9 mouse cellular contexts compared by ENCODE assay signal in genomic region chr12:85848164-85848958, GRCm38 (mm10). TPM values are rescaled to one million over a fixed set of nuclear protein-coding genes. Genes with fewer than 3 reads are reported as not detected.
DNase-seq lines count a peak whose midpoint lies in the region; ATAC-seq and TF ChIP-seq lines count a peak whose summit lies in the region.
"Had no signal": no experiment of that assay in that cellular context is flagged by ENCODE, and none has a peak within 500 bp of the region (broad histone marks: within the 10 kb centered on the region; RNA-seq: fewer than 3 reads in every experiment).

No protein-coding gene starts in this region.

- no peaks in the 10 kb centered on the region for H3K4me1 ChIP-seq in liver, embryonic 12.5 days
- H3K4me1 ChIP-seq in ES-E14 (ENCODE audit: control insufficient read depth in 2 of 2, insufficient read depth in 2 of 2, low read length in 2 of 2, poor library complexity in 1 of 2): no peaks in the 10 kb centered on the region; a peak in 1 of 4 replicates
- H3K4me1 ChIP-seq in cortical plate, adult 2 months (ENCODE audit: control insufficient read depth, insufficient read depth, low read length): no peaks in the 10 kb centered on the region
- no peaks in the 10 kb centered on the region for H3K4me1 ChIP-seq in heart, postnatal 0 days (ENCODE audit: control insufficient read depth, insufficient read depth)
- H3K4me1 ChIP-seq: limb, embryonic 12.5 days had no signal

- peak; percentile 72 for TF ChIP-seq CTCF in cortical plate, adult 2 months (IDR thresholded peaks at IDR 0.05; ENCODE audit: extremely low read depth, insufficient read depth, low read length)
- TF ChIP-seq CTCF in heart, postnatal 0 days (IDR thresholded peaks at IDR 0.05; ENCODE audit: low read depth): peak; percentile 65

- H3K27ac ChIP-seq in liver, embryonic 12.5 days: no peak overlapping the region
- H3K27ac ChIP-seq in ES-E14 (ENCODE audit: insufficient read depth, low read depth, low read length, poor library complexity, severe bottlenecking): no peak overlapping the region
- no peak overlapping the region for H3K27ac ChIP-seq in cortical plate, adult 2 months (ENCODE audit: insufficient read depth, low read length)
- H3K27ac ChIP-seq in heart, postnatal 0 days (ENCODE audit: low read depth): no peak overlapping the region
- H3K27ac ChIP-seq: limb, embryonic 12.5 days had no signal

- H3K4me2 ChIP-seq in liver, embryonic 12.5 days: no peak overlapping the region
- H3K4me2 ChIP-seq in heart, postnatal 0 days (ENCODE audit: low read depth, low read length): no peak overlapping the region
- H3K4me2 ChIP-seq: limb, embryonic 12.5 days had no signal

- in situ Hi-C loops in ES-E14 (cut with MboI; ENCODE audit: low sequenced_read_pairs in 2 of 2, unreplicated experiment in 2 of 2): no loop called here

- H3K9me3 ChIP-seq in liver, embryonic 12.5 days (replicated peaks): no peaks in the 10 kb centered on the region
- no peaks in the 10 kb centered on the region for H3K9me3 ChIP-seq in ES-E14 (ENCODE audit: control insufficient read depth, insufficient read depth, low read depth, low read length)
- H3K9me3 ChIP-seq in heart, postnatal 0 days (replicated peaks; ENCODE audit: control insufficient read depth, low read length): no peaks in the 10 kb centered on the region
- H3K9me3 ChIP-seq: limb, embryonic 12.5 days had no signal

- no peak overlapping the region for H3K4me3 ChIP-seq in liver, embryonic 12.5 days
- H3K4me3 ChIP-seq in ES-E14 (ENCODE audit: insufficient read depth in 1 of 2, low read depth in 1 of 2, low read length in 2 of 2, poor library complexity in 1 of 2, severe bottlenecking in 1 of 2): no peak overlapping the region
- H3K4me3 ChIP-seq in cortical plate, adult 2 months (ENCODE audit: insufficient read depth, low read length): no peak overlapping the region
- H3K4me3 ChIP-seq in heart, postnatal 0 days (ENCODE audit: low read depth, low read length): no peak overlapping the region
- H3K4me3 ChIP-seq: limb, embryonic 12.5 days had no signal

- H3K9ac ChIP-seq in liver, embryonic 12.5 days: no peak overlapping the region
- H3K9ac ChIP-seq in ES-E14 (ENCODE audit: insufficient read depth, low read depth, low read length, poor library complexity, severe bottlenecking): no peak overlapping the region
- H3K9ac ChIP-seq in heart, postnatal 0 days (replicated peaks; ENCODE audit: low read depth, low read length): no peak overlapping the region
- H3K9ac ChIP-seq: limb, embryonic 12.5 days had no signal

- ATAC-seq in liver, embryonic 12.5 days: no peak
- peak; percentile 67 for ATAC-seq in heart, postnatal 0 days (ENCODE audit: insufficient read depth, low read depth)

- WGBS in liver, embryonic 12.5 days (ENCODE audit: insufficient replicate concordance): 74% methylated on average over 7 of the region's 7 CpGs
- 80% methylated on average over 7 of the region's 7 CpGs for WGBS in heart, postnatal 0 days

- H3K36me3 ChIP-seq in liver, embryonic 12.5 days: peaks cover 55% of the 10 kb centered on the region
- H3K36me3 ChIP-seq in ES-E14 (ENCODE audit: control insufficient read depth, insufficient read depth, low read length, poor library complexity, severe bottlenecking): peaks cover 8% of the 10 kb centered on the region
- H3K36me3 ChIP-seq in heart, postnatal 0 days (replicated peaks; ENCODE audit: control insufficient read depth, insufficient read depth, low read length): peaks cover 17% of the 10 kb centered on the region

- DNase-seq in liver (peak; percentile 15), ES-E14 (ENCODE audit: low read depth, low spot score) (no peak)
- peak; percentile 27 for DNase-seq in heart, postnatal 0 days (ENCODE audit: low spot score)
- DNase-seq in layer of hippocampus, adult 9-11 months: peak; percentile 39
- DNase-seq in naive thymus-derived CD4-positive, alpha-beta T cell, adult 2 months (ENCODE audit: low read depth): peak; percentile 46
- no peak for DNase-seq in spleen, postnatal 4 days (ENCODE audit: low spot score in 2 of 2)

- H3K27me3 ChIP-seq in liver, embryonic 12.5 days (replicated peaks): no peaks in the 10 kb centered on the region
- H3K27me3 ChIP-seq in heart, postnatal 0 days (ENCODE audit: control insufficient read depth, insufficient read depth, low read length): no peaks in the 10 kb centered on the region
- H3K27me3 ChIP-seq: limb, embryonic 12.5 days had no signal

- TF ChIP-seq POLR2A in cortical plate, adult 2 months (IDR thresholded peaks at IDR 0.05; ENCODE audit: extremely low read depth, insufficient read depth, low read length): no peak

- no peak for TF ChIP-seq EP300 in heart, postnatal 0 days (IDR thresholded peaks at IDR 0.05; ENCODE audit: low read depth)

TF ChIP-seq in ES-E14, 5 proteins besides CTCF, POLR2A, EP300 and RAD21:
- TF ChIP-seq MAFK (IDR thresholded peaks at IDR 0.05; ENCODE audit: insufficient read depth, low read depth, low read length) (no peak), ZC3H11A (IDR thresholded peaks at IDR 0.05; ENCODE audit: borderline replicate concordance, low read depth, low read length) (peak; percentile 52; the same call in 1 of the 2 replicates), ZNF384 (IDR thresholded peaks at IDR 0.05; ENCODE audit: low read depth, low read length) (no peak)

RNA-seq across cellular contexts. Expression of gene Ttll5, which starts 23.9 kb away (rescaled TPM):
- polyA plus RNA-seq in liver, embryonic 12.5 days (2016; fragmentation: Nextera tagmentation; extraction: Ambion mirVana): 9.8 and 10.4 TPM in 2 replicates
- total RNA-seq in ES-E14 (2012; rRNA removed): 17.1 and 18.6 TPM in 2 replicates
- polyA plus RNA-seq in cortical plate, adult 2 months (2012; rRNA removed): 30.6 and 31.2 TPM in 2 replicates
- total RNA-seq in heart, postnatal 0 days (2014; rRNA removed; ENCODE audit: low replicate concordance): 16.8 and 21.2 TPM in 2 replicates
- polyA plus RNA-seq in heart, postnatal 0 days (2015; fragmentation: Nextera tagmentation; extraction: Ambion mirVana): 5.9 and 6.3 TPM in 2 replicates

RNA-seq across cellular contexts. Expression of gene Erg28, which starts 24.0 kb away (rescaled TPM):
- polyA plus RNA-seq in liver, embryonic 12.5 days (2016; fragmentation: Nextera tagmentation; extraction: Ambion mirVana): 99.3 and 101 TPM in 2 replicates
- total RNA-seq in ES-E14 (2012; rRNA removed): 87.3 and 95.1 TPM in 2 replicates
- 54.5 and 59.0 TPM in 2 replicates for polyA plus RNA-seq in cortical plate, adult 2 months (2012; rRNA removed)
- total RNA-seq in heart, postnatal 0 days (2014; rRNA removed; ENCODE audit: low replicate concordance): 14.2 and 28.8 TPM in 2 replicates
- polyA plus RNA-seq in heart, postnatal 0 days (2015; fragmentation: Nextera tagmentation; extraction: Ambion mirVana): 27.7 and 30.2 TPM in 2 replicates

Comparison
In these comparisons a context has a peak if more than half of its experiments do, and no peak if none do; other contexts are left out.
1. DNase-seq: peak in liver (single experiment), heart, postnatal 0 days (single experiment), layer of hippocampus, adult 9-11 months (single experiment) and naive thymus-derived CD4-positive, alpha-beta T cell, adult 2 months (single experiment); none in ES-E14 (single experiment) and spleen, postnatal 4 days (0 of 2).